Mouse (Mus musculus): ENCODE data around the gene Lgals4.
"Not testable (repeated sequence)": the region's sequence is repeated elsewhere in the genome, so short reads cannot be mapped to it uniquely, and the experiment has no call there.

The Lgals4 gene

GRCm38 (mm10) chr7:28865481-28866300, 32.0 kb downstream of the Lgals4 start:
- DNase-seq = peak; percentile 62 to 74

GRCm38 (mm10) chr7:28866769-28867507, 33.3 kb downstream of the Lgals4 start:
- DNase-seq = no peak

- peak; percentile 65 to 77 for DNase-seq
These were observed 34.1 kb downstream of the Lgals4 start for GRCm38 (mm10) chr7:28867508-28868340.

- no peak for DNase-seq
These were observed 37.4 kb downstream of the Lgals4 start for GRCm38 (mm10) chr7:28870901-28871664.

- no peak for DNase-seq
These were observed 40.9 kb downstream of the Lgals4 start for GRCm38 (mm10) chr7:28874565-28874964.

GRCm38 (mm10) chr7:28876099-28876498, 42.4 kb downstream of the Lgals4 start:
- DNase-seq = no peak

- DNase-seq = no peak
These were observed 43.5 kb downstream of the Lgals4 start for GRCm38 (mm10) chr7:28877155-28877554.

GRCm38 (mm10) chr7:28877856-28878255, 44.2 kb downstream of the Lgals4 start:
- no peak for DNase-seq

- no peak for DNase-seq
These were observed 46.0 kb downstream of the Lgals4 start for GRCm38 (mm10) chr7:28879606-28880005.

- no peak for DNase-seq
These were observed 46.9 kb downstream of the Lgals4 start for GRCm38 (mm10) chr7:28880554-28880953.

- DNase-seq = no peak
These were observed 47.5 kb downstream of the Lgals4 start, which contains the start of gene Capn12 for GRCm38 (mm10) chr7:28881199-28881598. Capn12 (plus strand) TSS chr7:28881422.

- DNase-seq = no peak
These were observed 49.4 kb downstream of the Lgals4 start for GRCm38 (mm10) chr7:28883039-28883438.

- not testable (repeated sequence) for DNase-seq
These were observed 50.0 kb downstream of the Lgals4 start for GRCm38 (mm10) chr7:28883704-28884103.

- DNase-seq = no peak
These were observed 52.8 kb downstream of the Lgals4 start for GRCm38 (mm10) chr7:28886486-28886885.

- DNase-seq = no peak
These were observed 55.1 kb downstream of the Lgals4 start for GRCm38 (mm10) chr7:28888701-28889161.
